In genomic region chr1:167386466-167386865, GRCm38 (mm10) we compare ENCODE assay signal across 21 mouse cellular contexts. TPM values are rescaled to one million over a fixed set of nuclear protein-coding genes. Genes with fewer than 3 reads are reported as not detected.
A peak's percentile ranks its signal among the peaks of the same experiment; 100 is the strongest.
DNase-seq lines count a peak whose midpoint lies in the region; ATAC-seq and TF ChIP-seq lines count a peak whose summit lies in the region.
"Had no signal": no experiment of that assay in that cellular context is flagged by ENCODE, and none has a peak within 500 bp of the region (broad histone marks: within the 10 kb centered on the region; RNA-seq: fewer than 3 reads in every experiment).

No protein-coding gene starts in this region.

- WGBS in forebrain, embryonic 10.5 days, result 75% methylated on average over 2 of the region's 2 CpGs
- WGBS in forebrain, embryonic 13.5 days, result 45% methylated on average over 2 of the region's 2 CpGs
- WGBS in liver, embryonic 11.5 days, result 24% methylated on average over 2 of the region's 2 CpGs
- WGBS in liver, embryonic 16.5 days (ENCODE audit: insufficient replicate concordance), result 67% methylated on average over 1 of the region's 2 CpGs
- 37% methylated on average over 2 of the region's 2 CpGs for WGBS in cerebellum, adult 2 months
- 58% methylated on average over 2 of the region's 2 CpGs for WGBS in lung, adult 2 months

- DNase-seq in forebrain, embryonic 10.5 days (ENCODE audit: extremely low spot score, low spot score), result no peak
- DNase-seq in liver, embryonic 11.5 days (ENCODE audit: low spot score), result no peak
- DNase-seq in liver, result no peak
- DNase-seq in cerebellum, adult 2 months, result no peak
- no peak for DNase-seq in lung, adult 2 months
- DNase-seq: adrenal gland, adult 8-10 months; B cell, adult 2 months; cerebellum, adult 11 months; cerebellum, adult 9-10 months; cerebellum, postnatal 25 days; forebrain, postnatal 0 days; gastrocnemius, postnatal 14 days; heart, postnatal 14 days had no signal

- TF ChIP-seq POLR2A in cerebellum, adult 2 months (IDR thresholded peaks at IDR 0.05; ENCODE audit: borderline replicate concordance, insufficient read depth, low read length), result no peak
- no peak for TF ChIP-seq POLR2A in lung, adult 2 months (IDR thresholded peaks at IDR 0.05; ENCODE audit: borderline replicate concordance, extremely low read depth, low read depth, low read length)

- H3K36me3 ChIP-seq in forebrain, embryonic 10.5 days (replicated peaks), result no peaks in the 10 kb centered on the region
- H3K36me3 ChIP-seq in forebrain, embryonic 13.5 days (ENCODE audit: poor library complexity, severe bottlenecking), result no peaks in the 10 kb centered on the region
- H3K36me3 ChIP-seq in liver, embryonic 11.5 days (ENCODE audit: control insufficient read depth, insufficient read depth, low read length), result no peaks in the 10 kb centered on the region
- H3K36me3 ChIP-seq in liver, embryonic 16.5 days (ENCODE audit: control insufficient read depth, insufficient read depth), result peaks cover 12% of the 10 kb centered on the region; the same call in 1 of the 2 replicates
- H3K36me3 ChIP-seq: embryonic facial prominence, embryonic 12.5 days; forebrain, embryonic 12.5 days; G1E; heart, embryonic 15.5 days; hindbrain, embryonic 13.5 days had no signal

- no peak for TF ChIP-seq CTCF in cerebellum, adult 2 months (IDR thresholded peaks at IDR 0.05; ENCODE audit: borderline replicate concordance, insufficient read depth, low read depth, low read length)
- no peak for TF ChIP-seq CTCF in lung, adult 2 months (IDR thresholded peaks at IDR 0.05; ENCODE audit: insufficient read depth, low read length)

- H3K9ac ChIP-seq in forebrain, embryonic 13.5 days, result no peak overlapping the region
- H3K9ac ChIP-seq in liver, embryonic 11.5 days (ENCODE audit: low read depth, low read length), result peak overlapping the region; percentile 44
- no peak overlapping the region for H3K9ac ChIP-seq in liver, embryonic 16.5 days (ENCODE audit: low read depth, low read length)
- H3K9ac ChIP-seq: embryonic facial prominence, embryonic 12.5 days; forebrain, embryonic 12.5 days; forebrain, postnatal 0 days; heart, embryonic 15.5 days; hindbrain, embryonic 13.5 days had no signal

- no peak overlapping the region for H3K4me3 ChIP-seq in forebrain, embryonic 10.5 days
- no peak overlapping the region for H3K4me3 ChIP-seq in forebrain, embryonic 13.5 days
- H3K4me3 ChIP-seq in liver, embryonic 11.5 days (ENCODE audit: low read depth, low read length), result no peak overlapping the region
- no peak overlapping the region for H3K4me3 ChIP-seq in liver, embryonic 16.5 days (ENCODE audit: low read depth, low read length)
- no peak overlapping the region for H3K4me3 ChIP-seq in cerebellum, adult 2 months (replicated peaks; ENCODE audit: insufficient read depth, low read depth, low read length)
- H3K4me3 ChIP-seq in lung, adult 2 months (replicated peaks; ENCODE audit: extremely low read depth, low read depth, low read length), result no peak overlapping the region
- H3K4me3 ChIP-seq: embryonic facial prominence, embryonic 12.5 days; forebrain, embryonic 12.5 days; heart, embryonic 15.5 days; hindbrain, embryonic 13.5 days had no signal

- no peak overlapping the region for H3K4me2 ChIP-seq in forebrain, embryonic 13.5 days
- no peak overlapping the region for H3K4me2 ChIP-seq in liver, embryonic 11.5 days
- H3K4me2 ChIP-seq in liver, embryonic 16.5 days (ENCODE audit: low read depth, low read length), result peak overlapping the region; percentile 69; the same call in 1 of the 2 replicates
- H3K4me2 ChIP-seq: embryonic facial prominence, embryonic 12.5 days; forebrain, embryonic 12.5 days; heart, embryonic 15.5 days; hindbrain, embryonic 13.5 days had no signal

- H3K9me3 ChIP-seq in forebrain, embryonic 10.5 days, result no peaks in the 10 kb centered on the region
- no peaks in the 10 kb centered on the region for H3K9me3 ChIP-seq in forebrain, embryonic 13.5 days (replicated peaks)
- no peaks in the 10 kb centered on the region for H3K9me3 ChIP-seq in liver, embryonic 11.5 days (ENCODE audit: control insufficient read depth, low read length)
- H3K9me3 ChIP-seq in liver, embryonic 16.5 days (replicated peaks; ENCODE audit: control insufficient read depth, low read length), result no peaks in the 10 kb centered on the region
- H3K9me3 ChIP-seq: embryonic facial prominence, embryonic 12.5 days; forebrain, embryonic 12.5 days; G1E; heart, embryonic 15.5 days; hindbrain, embryonic 13.5 days had no signal

- peaks cover 14% of the 10 kb centered on the region for H3K4me1 ChIP-seq in forebrain, embryonic 10.5 days
- H3K4me1 ChIP-seq in forebrain, embryonic 13.5 days, result 0 out of 2 replicates have a peak, but pooled peaks cover 6% of the 10 kb centered on the region
- H3K4me1 ChIP-seq in liver, embryonic 11.5 days (replicated peaks; ENCODE audit: control insufficient read depth, insufficient read depth, low read length), result peaks cover 59% of the 10 kb centered on the region
- peaks cover 95% of the 10 kb centered on the region for H3K4me1 ChIP-seq in liver, embryonic 16.5 days (ENCODE audit: control insufficient read depth, low read depth, low read length)
- H3K4me1 ChIP-seq in cerebellum, adult 2 months (ENCODE audit: control insufficient read depth, insufficient read depth, low read length), result peaks cover 17% of the 10 kb centered on the region
- H3K4me1 ChIP-seq in lung, adult 2 months (ENCODE audit: control insufficient read depth, insufficient read depth, low read length), result no peaks in the 10 kb centered on the region
- H3K4me1 ChIP-seq: embryonic facial prominence, embryonic 12.5 days had no signal

- H3K27ac ChIP-seq in forebrain, embryonic 10.5 days, result peak overlapping the region; percentile 35; the same call in 1 of the 2 replicates
- H3K27ac ChIP-seq in forebrain, embryonic 13.5 days, result no peak overlapping the region
- H3K27ac ChIP-seq in liver, embryonic 11.5 days (ENCODE audit: low read depth, low read length), result peak overlapping the region; percentile 56; the same call in 1 of the 2 replicates
- H3K27ac ChIP-seq in liver, embryonic 16.5 days (ENCODE audit: low read length), result peak overlapping the region; percentile 75
- no peak overlapping the region for H3K27ac ChIP-seq in cerebellum, adult 2 months (ENCODE audit: insufficient read depth, low read length)
- H3K27ac ChIP-seq: embryonic facial prominence, embryonic 12.5 days; forebrain, embryonic 12.5 days; heart, embryonic 15.5 days; hindbrain, embryonic 13.5 days had no signal

- H3K27me3 ChIP-seq in forebrain, embryonic 10.5 days (ENCODE audit: poor library complexity, severe bottlenecking), result peaks cover 20% of the 10 kb centered on the region
- H3K27me3 ChIP-seq in forebrain, embryonic 13.5 days, result 0 out of 2 replicates have a peak, but pooled peaks cover 2% of the 10 kb centered on the region
- no peaks in the 10 kb centered on the region for H3K27me3 ChIP-seq in liver, embryonic 11.5 days (replicated peaks; ENCODE audit: control insufficient read depth, insufficient read depth, low read length)
- no peaks in the 10 kb centered on the region for H3K27me3 ChIP-seq in liver, embryonic 16.5 days (ENCODE audit: control insufficient read depth, insufficient read depth, low read depth, low read length)
- H3K27me3 ChIP-seq in cerebellum, adult 2 months (ENCODE audit: control insufficient read depth, insufficient read depth, low read length), result no peaks in the 10 kb centered on the region
- H3K27me3 ChIP-seq: forebrain, embryonic 12.5 days; heart, embryonic 15.5 days had no signal

- no peak for ATAC-seq in forebrain, embryonic 13.5 days
- no peak for ATAC-seq in liver, embryonic 11.5 days (replicated peaks; ENCODE audit: low FRiP score)
- no peak for ATAC-seq in liver, embryonic 16.5 days (ENCODE audit: low read depth)
- ATAC-seq: CD4-positive, CD25-positive, alpha-beta regulatory T cell, adult 4 months; forebrain, postnatal 0 days had no signal

RNA-seq across cellular contexts. Expression of gene Mgst3, which starts 7.2 kb away (rescaled TPM):
- polyA plus RNA-seq in forebrain, embryonic 10.5 days (2016; fragmentation: Nextera tagmentation; extraction: Ambion mirVana), result 55.6 and 60.3 TPM in 2 replicates
- polyA plus RNA-seq in forebrain, embryonic 13.5 days (2015; fragmentation: Nextera tagmentation; extraction: Ambion mirVana), result 59.2 and 59.3 TPM in 2 replicates
- 242 and 253 TPM in 2 replicates for polyA plus RNA-seq in liver, embryonic 11.5 days (2014; fragmentation: Nextera tagmentation; extraction: Ambion mirVana)
- 316 and 338 TPM in 2 replicates for polyA plus RNA-seq in liver, embryonic 16.5 days (2015; fragmentation: Nextera tagmentation; extraction: Ambion mirVana)
- polyA plus RNA-seq in cerebellum, adult 2 months (2012; rRNA removed), result 272 and 279 TPM in 2 replicates
- 132 and 150 TPM in 2 replicates for polyA plus RNA-seq in lung, adult 2 months (2012; rRNA removed)

RNA-seq across cellular contexts. Expression of gene Aldh9a1, which starts 36.7 kb away (rescaled TPM):
- 52.5 and 53.6 TPM in 2 replicates for polyA plus RNA-seq in forebrain, embryonic 10.5 days (2016; fragmentation: Nextera tagmentation; extraction: Ambion mirVana)
- 23.2 and 24.8 TPM in 2 replicates for polyA plus RNA-seq in forebrain, embryonic 13.5 days (2015; fragmentation: Nextera tagmentation; extraction: Ambion mirVana)
- 112 and 129 TPM in 2 replicates for polyA plus RNA-seq in liver, embryonic 11.5 days (2014; fragmentation: Nextera tagmentation; extraction: Ambion mirVana)
- polyA plus RNA-seq in liver, embryonic 16.5 days (2015; fragmentation: Nextera tagmentation; extraction: Ambion mirVana), result 74.4 and 75.8 TPM in 2 replicates
- 42.5 and 45.0 TPM in 2 replicates for polyA plus RNA-seq in cerebellum, adult 2 months (2012; rRNA removed)
- 21.7 and 27.8 TPM in 2 replicates for polyA plus RNA-seq in lung, adult 2 months (2012; rRNA removed)

Comparison
In these comparisons a context has a peak if more than half of its experiments do, and no peak if none do; other contexts are left out.
1. H3K27ac ChIP-seq: peak in forebrain, embryonic 10.5 days (single experiment), liver, embryonic 11.5 days (single experiment) and liver, embryonic 16.5 days (single experiment); none in forebrain, embryonic 13.5 days (single experiment) and cerebellum, adult 2 months (single experiment).